Mouse (Mus musculus) C2C12 (cell line): ENCODE results near the gene Crybg1.

ENCODE experiments used
- CEBPB ChIP-seq: IDR thresholded peaks from one replicate; pipeline ENCODE4 v1.6.1; 2011; ENCODE audit warnings: low read depth, mild to moderate bottlenecking, control low read depth, moderate library complexity
- CTCF ChIP-seq: IDR thresholded peaks from one replicate; pipeline ENCODE4 v1.5.1; 2011; ENCODE audit not compliant: control insufficient read depth, insufficient read depth, insufficient read length
- MAX ChIP-seq: IDR thresholded peaks from one replicate; pipeline ENCODE4 v1.6.1; 2011; ENCODE audit warnings: mild to moderate bottlenecking, control low read depth
- MYOD1 ChIP-seq: IDR thresholded peaks from one replicate; pipeline ENCODE4 v1.6.1; 2011; ENCODE audit warnings: low read depth; ENCODE audit not compliant: control insufficient read depth, insufficient read length
- MYOG ChIP-seq: IDR thresholded peaks from one replicate; pipeline ENCODE4 v1.6.1; 2011; ENCODE audit not compliant: control insufficient read depth, insufficient read length; ENCODE audit errors: extremely low read depth
- USF1 ChIP-seq: IDR thresholded peaks from one replicate; pipeline ENCODE4 v1.6.1; 2011; ENCODE audit warnings: low read depth, mild to moderate bottlenecking, control low read depth, moderate library complexity

- TF ChIP-seq CTCF (no peak), MYOG (no peak), MAX (peak; percentile 82), MYOD1 (no peak), USF1 (no peak), CEBPB (no peak)
Measured at GRCm38 (mm10) chr10:44150501-44150900, 1.8 kb upstream of the Crybg1 start.
